Mouse (Mus musculus): ENCODE results near the gene Tkt.

DNA sequence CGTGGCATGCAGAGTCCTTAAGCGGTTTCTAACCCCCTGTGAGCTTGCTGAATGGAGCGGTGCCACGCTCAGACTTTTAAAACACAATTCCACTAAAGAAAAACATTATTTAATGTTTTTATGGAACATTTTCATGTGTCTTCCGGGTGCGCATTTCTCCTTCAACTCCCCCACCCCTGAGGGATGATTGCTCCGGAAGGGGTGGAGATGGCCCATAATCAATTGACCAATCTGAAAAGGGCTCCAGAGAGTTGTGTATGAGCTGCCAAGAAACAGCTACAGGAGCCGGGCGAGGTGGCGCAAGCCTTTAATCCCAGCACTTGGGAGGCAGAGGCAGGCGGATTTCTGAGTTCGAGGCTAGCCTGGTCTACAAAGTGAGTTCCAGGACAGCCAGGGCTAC lies 18.7 kb upstream of the Tkt start:
- TF ChIP-seq POLR2A (IDR thresholded peaks at IDR 0.05; ENCODE audit: extremely low read depth, insufficient read depth, low read length): no peak
- TF ChIP-seq CTCF (IDR thresholded peaks at IDR 0.05; ENCODE audit: low read depth, low read length): no peak

Data from liver, adult 2 months (tissue).